Mouse (Mus musculus): ENCODE measurements around the gene Cct7. TPM values are rescaled to one million over a fixed set of nuclear protein-coding genes. Genes with fewer than 3 reads are reported as not detected.

The Cct7 gene
- 393 and 395 TPM in 2 replicates for polyA plus RNA-seq (2016; fragmentation: Nextera tagmentation; extraction: Ambion mirVana)

DNA sequence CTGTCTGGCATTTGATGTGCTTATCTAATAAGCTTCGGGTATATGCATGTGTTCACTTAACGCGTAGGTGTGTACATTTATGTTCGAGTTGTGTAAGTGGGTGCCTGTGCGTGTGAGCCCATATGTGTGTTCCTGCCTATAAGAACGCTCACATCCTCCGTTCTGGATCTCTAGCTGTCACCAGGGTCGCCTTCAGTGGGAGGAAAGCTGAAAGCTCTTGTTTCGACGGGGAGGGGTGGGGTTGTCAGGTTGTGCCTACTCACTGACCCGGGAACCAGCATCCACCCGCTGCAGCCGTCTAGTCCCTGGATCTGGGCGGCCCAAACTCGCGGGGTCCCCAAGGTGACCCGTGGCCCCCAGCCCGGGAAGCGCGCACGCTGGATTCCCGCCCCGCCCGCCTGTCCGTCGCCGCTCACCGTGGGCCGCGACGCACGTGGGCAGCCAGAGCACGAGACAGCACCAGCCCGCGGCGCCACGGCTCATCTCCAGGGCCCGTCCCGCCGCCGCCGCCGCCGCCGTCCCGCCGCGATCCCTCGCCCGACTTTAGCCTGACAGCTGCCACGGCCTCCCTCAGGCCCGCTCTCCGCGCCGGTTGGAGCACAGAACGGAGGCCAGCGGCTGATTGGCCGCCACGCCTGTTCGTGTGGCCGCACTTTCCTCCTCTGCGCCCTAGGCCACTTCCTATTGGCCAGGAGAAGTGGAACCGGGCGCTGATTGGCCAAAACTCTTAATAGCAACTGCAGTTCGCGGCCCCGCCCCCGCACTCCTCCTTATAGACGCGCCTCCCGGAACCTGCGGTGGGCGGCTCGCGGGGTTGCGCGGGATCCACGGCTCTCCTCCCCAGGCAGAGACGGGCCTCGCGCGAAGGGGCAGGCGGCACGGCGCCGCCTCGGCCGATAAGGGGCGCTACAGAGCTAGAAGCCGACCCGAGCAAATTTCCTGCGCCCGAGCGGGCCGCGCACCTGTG, at the start of gene Cct7:
Gene Cct7 (plus strand): TSS at position 818 of the 967 bp plus-strand sequence.
- Histone ChIP-seq H3K36me3 (peaks cover 19% of the 10 kb centered on the region), H3K4me3 (peak within 1 kb of the TSS; percentile 80), H3K9ac (peak within 1 kb of the TSS; percentile 94), H3K27ac (ENCODE audit: poor library complexity, severe bottlenecking) (peak within 1 kb of the TSS; percentile 93), H3K27me3 (replicated peaks) (no peaks in the 10 kb centered on the region), H3K4me1 (replicated peaks) (peaks cover 33% of the 10 kb centered on the region), H3K9me3 (replicated peaks) (no peaks in the 10 kb centered on the region), H3K4me2 (peak within 1 kb of the TSS; percentile 96)
- WGBS = 2% methylated on average over 95 of the region's 96 CpGs
- ATAC-seq (ENCODE audit: insufficient number of reproducible peaks, low FRiP score) = peak; percentile 96

DNA sequence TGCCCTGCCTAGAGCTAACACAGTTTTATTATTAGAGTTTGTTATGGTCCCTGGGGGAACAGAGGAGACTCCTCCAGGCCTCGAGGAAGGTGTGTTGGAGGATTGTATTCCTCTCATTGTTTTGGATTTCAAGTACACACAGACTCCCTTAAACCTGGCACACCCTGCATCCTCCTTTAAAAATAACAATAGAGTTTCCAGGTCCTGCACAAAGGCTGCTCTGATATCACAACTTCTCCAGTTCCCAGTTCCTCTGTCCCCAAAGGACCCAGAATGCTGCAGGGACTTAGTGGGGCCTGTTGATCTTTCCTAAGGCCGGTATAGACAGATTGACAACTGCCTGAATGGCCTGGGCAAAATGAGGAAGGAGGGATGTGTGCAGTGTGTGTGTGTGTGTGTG, 48.7 kb upstream of the Cct7 start:
- Histone ChIP-seq H3K9ac (no peak overlapping the region), H3K9me3 (replicated peaks) (no peaks in the 10 kb centered on the region), H3K27ac (ENCODE audit: poor library complexity, severe bottlenecking) (no peak overlapping the region), H3K4me3 (no peak overlapping the region), H3K4me1 (replicated peaks) (no peaks in the 10 kb centered on the region), H3K4me2 (no peak overlapping the region), H3K36me3 (no peaks in the 10 kb centered on the region), H3K27me3 (replicated peaks) (peaks cover 25% of the 10 kb centered on the region)
- no peak for ATAC-seq (ENCODE audit: insufficient number of reproducible peaks, low FRiP score)
- WGBS = 41% methylated on average over 2 of the region's 2 CpGs

DNA sequence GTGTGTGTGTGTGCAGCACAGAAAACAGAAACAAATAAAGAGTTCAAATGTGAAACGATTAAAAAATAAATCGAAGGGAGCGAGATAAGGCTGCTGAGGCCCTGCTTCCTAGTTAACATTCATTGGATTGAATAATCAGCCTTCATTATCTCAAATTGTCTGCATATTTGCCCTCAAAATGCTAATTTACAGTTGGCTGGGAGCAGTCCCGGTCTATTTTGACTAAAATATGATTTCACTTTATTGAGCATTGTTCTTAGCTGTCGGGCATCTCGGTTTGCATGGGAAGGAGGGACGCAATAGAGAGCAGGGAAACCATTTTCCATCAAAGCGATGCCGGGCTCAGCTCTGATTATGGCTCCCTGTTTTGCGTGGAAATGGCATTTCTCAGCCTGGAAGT, 48.3 kb upstream of the Cct7 start:
- no peaks in the 10 kb centered on the region for H3K36me3 ChIP-seq
- no peaks in the 10 kb centered on the region for H3K4me1 ChIP-seq (replicated peaks)
- no peak overlapping the region for H3K4me2 ChIP-seq
- H3K9ac ChIP-seq = no peak overlapping the region
- 75% methylated on average over 10 of the region's 10 CpGs for WGBS
- no peak overlapping the region for H3K4me3 ChIP-seq
- H3K27me3 ChIP-seq (replicated peaks) = peaks cover 29% of the 10 kb centered on the region
- H3K9me3 ChIP-seq (replicated peaks) = no peaks in the 10 kb centered on the region
- no peak for ATAC-seq (ENCODE audit: insufficient number of reproducible peaks, low FRiP score)
- H3K27ac ChIP-seq (ENCODE audit: poor library complexity, severe bottlenecking) = no peak overlapping the region

DNA sequence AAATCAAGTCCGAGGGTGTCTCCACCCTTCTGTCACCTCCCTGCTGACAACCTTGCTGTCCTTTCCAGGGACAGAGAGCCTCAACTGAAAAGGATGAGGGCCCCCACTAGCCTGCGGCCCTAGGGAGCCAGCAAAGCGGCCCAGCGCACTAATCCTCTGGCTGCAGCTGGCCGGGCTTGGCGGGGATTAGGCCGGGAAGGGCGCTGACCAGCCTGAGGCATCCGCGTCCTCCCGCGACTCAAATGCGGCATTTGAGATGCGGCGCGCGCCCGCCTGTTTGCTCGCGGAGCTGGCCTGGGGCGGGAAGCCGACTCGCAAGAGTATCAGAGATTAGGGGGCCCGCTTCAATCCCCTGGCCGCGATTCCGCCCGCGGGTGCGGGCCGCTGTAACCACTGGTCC, 42.3 kb upstream of the Cct7 start:
- peaks cover 59% of the 10 kb centered on the region for H3K27me3 ChIP-seq (replicated peaks)
- 2% methylated on average over 31 of the region's 31 CpGs for WGBS
- peak overlapping the region; percentile 37; the same call in 1 of the 2 replicates for H3K9ac ChIP-seq
- peak overlapping the region; percentile 38 for H3K4me3 ChIP-seq
- ATAC-seq (ENCODE audit: insufficient number of reproducible peaks, low FRiP score) = no peak
- H3K9me3 ChIP-seq (replicated peaks) = no peaks in the 10 kb centered on the region
- H3K4me2 ChIP-seq = peak overlapping the region; percentile 61
- no peaks in the 10 kb centered on the region for H3K36me3 ChIP-seq
- H3K27ac ChIP-seq (ENCODE audit: poor library complexity, severe bottlenecking) = no peak overlapping the region
- H3K4me1 ChIP-seq (replicated peaks) = peaks cover 6% of the 10 kb centered on the region

DNA sequence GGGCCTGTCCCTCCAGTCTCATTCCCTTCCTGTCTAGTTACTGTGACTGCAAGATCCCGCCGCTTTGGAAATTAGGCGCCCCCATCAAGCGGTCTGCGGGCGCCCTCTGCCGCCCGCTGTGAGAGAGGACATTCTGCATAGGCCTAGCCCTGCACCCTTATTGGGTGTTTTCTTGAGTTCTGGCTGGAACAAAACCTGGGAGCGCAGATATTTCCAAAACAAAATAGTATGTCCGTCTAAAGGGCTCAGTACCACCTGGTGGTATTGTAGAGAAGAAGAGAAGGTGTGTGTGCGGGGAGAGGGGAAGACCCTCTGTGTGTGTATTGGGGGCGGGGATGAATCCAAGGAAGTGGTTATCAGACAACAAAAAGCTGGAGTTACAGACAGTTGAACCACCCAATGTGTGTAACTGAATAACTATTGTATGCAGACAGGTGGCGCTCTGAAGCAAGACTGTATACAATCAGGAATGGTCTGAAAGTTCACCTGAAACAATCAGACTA, 40.5 kb upstream of the Cct7 start:
- Histone ChIP-seq H3K4me1 (replicated peaks) (peaks cover 6% of the 10 kb centered on the region), H3K27me3 (replicated peaks) (peaks cover 65% of the 10 kb centered on the region), H3K9ac (no peak overlapping the region), H3K36me3 (no peaks in the 10 kb centered on the region), H3K4me2 (no peak overlapping the region), H3K9me3 (replicated peaks) (no peaks in the 10 kb centered on the region), H3K4me3 (no peak overlapping the region), H3K27ac (ENCODE audit: poor library complexity, severe bottlenecking) (no peak overlapping the region)
- ATAC-seq (ENCODE audit: insufficient number of reproducible peaks, low FRiP score) = peak; percentile 55; the same call in 1 of the 2 replicates
- 10% methylated on average over 13 of the region's 13 CpGs for WGBS

DNA sequence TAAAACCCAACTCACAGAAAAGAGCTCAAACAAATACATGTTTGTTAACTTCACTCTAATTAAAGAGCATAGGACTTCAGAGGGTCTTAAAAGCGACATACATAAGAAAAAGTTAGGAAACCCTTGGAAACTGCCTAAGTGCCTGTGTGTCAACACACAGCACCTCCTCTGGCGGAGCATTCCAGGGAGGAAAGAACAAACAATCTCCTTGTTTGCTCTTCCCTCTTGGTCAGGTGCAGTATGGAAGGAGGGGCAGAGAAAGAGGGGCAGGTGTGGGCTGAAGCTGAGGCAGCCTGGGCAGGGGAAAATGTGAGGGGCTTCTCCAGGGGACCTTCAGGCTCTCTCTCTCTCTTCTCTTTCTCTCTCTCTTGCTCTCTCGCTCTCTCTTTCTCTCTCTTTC, 35.5 kb upstream of the Cct7 start:
- Histone ChIP-seq H3K9me3 (replicated peaks) (no peaks in the 10 kb centered on the region), H3K27ac (ENCODE audit: poor library complexity, severe bottlenecking) (no peak overlapping the region), H3K4me1 (replicated peaks) (no peaks in the 10 kb centered on the region), H3K9ac (no peak overlapping the region), H3K36me3 (no peaks in the 10 kb centered on the region), H3K27me3 (replicated peaks) (peaks cover 30% of the 10 kb centered on the region), H3K4me3 (no peak overlapping the region), H3K4me2 (no peak overlapping the region)
- no peak for ATAC-seq (ENCODE audit: insufficient number of reproducible peaks, low FRiP score)
- 51% methylated on average over 3 of the region's 3 CpGs for WGBS

DNA sequence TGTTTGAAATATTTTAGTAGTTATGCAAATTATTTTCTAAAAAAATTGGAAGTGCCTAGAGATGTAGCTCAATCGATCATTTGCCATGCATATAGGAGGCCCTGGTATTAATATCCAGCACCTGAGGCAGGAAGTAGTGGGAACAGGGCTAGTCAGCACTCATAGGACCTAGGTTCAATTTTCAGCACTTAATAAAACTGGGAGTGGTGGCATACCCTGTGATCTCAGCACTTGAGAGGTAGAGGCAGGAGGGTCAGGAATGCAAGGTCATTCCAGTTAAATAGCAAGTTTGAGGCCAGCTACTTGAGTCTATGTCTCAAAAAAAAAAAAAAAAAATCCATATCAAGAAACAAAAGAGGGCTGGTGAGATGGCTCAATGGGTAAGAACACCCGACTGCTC, 32.2 kb upstream of the Cct7 start:
- no peak overlapping the region for H3K27ac ChIP-seq (ENCODE audit: poor library complexity, severe bottlenecking)
- H3K9me3 ChIP-seq (replicated peaks) = no peaks in the 10 kb centered on the region
- no peak overlapping the region for H3K9ac ChIP-seq
- no peaks in the 10 kb centered on the region for H3K36me3 ChIP-seq
- peaks cover 50% of the 10 kb centered on the region for H3K27me3 ChIP-seq (replicated peaks)
- peaks cover 7% of the 10 kb centered on the region; the same call in 1 of the 2 replicates for H3K4me1 ChIP-seq (replicated peaks)
- H3K4me2 ChIP-seq = no peak overlapping the region
- no peak for ATAC-seq (ENCODE audit: insufficient number of reproducible peaks, low FRiP score)
- H3K4me3 ChIP-seq = no peak overlapping the region
- 85% methylated on average over 2 of the region's 2 CpGs for WGBS

DNA sequence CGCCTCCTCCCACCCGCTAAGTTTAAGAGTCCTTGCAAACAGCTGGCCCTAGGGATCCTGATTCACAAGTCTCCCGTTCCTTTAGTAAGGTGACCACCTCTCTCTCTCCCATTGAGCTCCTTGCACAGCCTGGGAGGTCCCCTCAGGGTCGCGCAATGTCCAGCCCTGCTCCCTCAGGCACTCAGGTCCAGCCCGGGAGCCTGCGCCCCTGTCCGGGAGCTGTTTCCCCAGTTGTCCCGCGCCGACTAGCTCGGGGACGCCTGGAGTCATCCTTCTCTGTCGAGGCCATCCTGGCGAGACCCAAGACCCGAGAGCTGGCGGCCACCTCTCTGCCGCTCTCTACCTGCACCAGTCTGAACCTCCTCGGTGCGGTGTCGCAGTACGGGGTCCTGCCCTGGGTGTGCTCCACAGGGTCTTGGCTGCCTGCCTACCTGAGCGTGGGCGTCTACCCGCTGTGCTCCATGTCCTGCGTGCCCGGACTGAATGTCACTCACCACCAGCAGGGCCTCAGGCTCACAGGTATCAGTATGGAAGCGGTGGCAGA, 27.4 kb upstream of the Cct7 start, which contains the start of gene Noto:
Gene Noto (plus strand): TSS at position 51 of the 544 bp plus-strand sequence.
- WGBS = 12% methylated on average over 28 of the region's 28 CpGs
- H3K9ac ChIP-seq = no peak within 1 kb of the TSS
- peaks cover 8% of the 10 kb centered on the region; the same call in 1 of the 2 replicates for H3K4me1 ChIP-seq (replicated peaks)
- H3K36me3 ChIP-seq = no peaks in the 10 kb centered on the region
- H3K27ac ChIP-seq (ENCODE audit: poor library complexity, severe bottlenecking) = no peak within 1 kb of the TSS
- peak within 1 kb of the TSS; percentile 52 for H3K4me2 ChIP-seq
- no peaks in the 10 kb centered on the region for H3K9me3 ChIP-seq (replicated peaks)
- no peak for ATAC-seq (ENCODE audit: insufficient number of reproducible peaks, low FRiP score)
- peaks cover 64% of the 10 kb centered on the region for H3K27me3 ChIP-seq (replicated peaks)
- H3K4me3 ChIP-seq = peak within 1 kb of the TSS; percentile 19

DNA sequence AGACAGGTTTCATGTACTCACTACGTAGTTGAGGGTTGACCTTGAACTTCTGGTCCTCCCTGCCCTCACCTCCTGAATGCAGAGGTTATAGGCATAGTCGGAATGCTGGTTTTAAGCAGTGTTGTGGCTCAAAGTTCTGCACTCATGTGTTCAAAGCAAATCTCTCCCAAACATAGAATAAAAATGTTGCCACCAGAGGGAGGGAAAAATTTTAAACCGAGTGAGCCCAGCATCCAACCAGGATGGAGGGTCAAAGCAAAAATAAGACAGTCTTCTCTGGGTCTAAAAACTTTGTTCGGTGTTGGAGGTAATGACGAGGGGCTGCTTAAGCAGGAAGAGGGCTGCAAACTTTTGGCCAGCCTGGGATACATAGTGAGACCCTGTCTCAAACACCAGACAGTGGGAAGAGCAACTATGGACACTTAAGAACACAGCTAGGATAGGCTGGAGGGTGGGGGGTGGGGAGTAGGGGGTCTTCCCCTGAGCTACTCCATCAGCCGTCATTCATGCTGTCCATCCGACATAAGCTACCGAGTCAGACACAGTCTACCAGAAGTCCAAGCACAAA, 20.0 kb upstream of the Cct7 start:
- H3K9me3 ChIP-seq (replicated peaks) = no peaks in the 10 kb centered on the region
- 0 out of 2 replicates have a peak, but pooled peaks cover 10% of the 10 kb centered on the region for H3K4me1 ChIP-seq (replicated peaks)
- peak overlapping the region; percentile 79 for H3K4me2 ChIP-seq
- peaks cover 21% of the 10 kb centered on the region for H3K27me3 ChIP-seq (replicated peaks)
- peak overlapping the region; percentile 88 for H3K4me3 ChIP-seq
- ATAC-seq (ENCODE audit: insufficient number of reproducible peaks, low FRiP score) = 0 out of 2 replicates have a peak, but pooled peaks have one; percentile 33
- 48% methylated on average over 8 of the region's 8 CpGs for WGBS
- H3K27ac ChIP-seq (ENCODE audit: poor library complexity, severe bottlenecking) = no peak overlapping the region
- no peaks in the 10 kb centered on the region for H3K36me3 ChIP-seq
- peak overlapping the region; percentile 89 for H3K9ac ChIP-seq

DNA sequence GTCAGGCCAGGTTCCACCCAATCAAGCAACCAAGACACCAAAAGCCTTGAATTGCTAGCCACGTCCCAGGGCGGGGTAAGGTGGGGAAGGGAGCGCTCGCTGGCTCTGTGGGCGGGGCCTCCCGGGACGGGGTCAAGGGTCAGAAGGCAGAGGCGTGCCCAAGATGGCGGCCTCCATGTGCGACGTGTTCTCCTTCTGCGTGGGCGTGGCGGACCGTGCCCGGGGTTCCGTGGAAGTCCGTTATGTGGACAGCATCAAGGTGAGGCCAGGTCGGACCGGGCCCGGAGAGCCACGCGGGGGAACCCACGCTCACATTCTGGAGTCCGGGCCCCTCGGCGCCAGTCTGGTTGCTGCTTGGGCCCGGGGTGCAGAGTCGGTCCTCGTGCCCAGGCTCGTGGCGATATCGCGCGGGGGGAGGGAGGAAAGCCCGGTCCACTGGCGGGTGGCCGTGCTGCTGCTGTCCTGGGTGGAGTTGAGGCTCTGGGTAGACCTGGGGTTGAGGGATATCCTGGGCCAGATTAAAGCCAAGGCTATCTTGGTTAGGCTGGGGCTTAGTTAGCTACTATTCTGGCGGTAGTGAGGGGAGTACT, 19.4 kb upstream of the Cct7 start, which contains the start of gene Smyd5:
Gene Smyd5 (plus strand): TSS at position 148 of the 590 bp plus-strand sequence.
- no peaks in the 10 kb centered on the region for H3K36me3 ChIP-seq
- H3K27ac ChIP-seq (ENCODE audit: poor library complexity, severe bottlenecking) = no peak within 1 kb of the TSS
- WGBS = under 1% methylated on average over 39 of the region's 39 CpGs
- H3K27me3 ChIP-seq (replicated peaks) = peaks cover 17% of the 10 kb centered on the region
- H3K4me2 ChIP-seq = peak within 1 kb of the TSS; percentile 79
- peak; percentile 90 for ATAC-seq (ENCODE audit: insufficient number of reproducible peaks, low FRiP score)
- peak within 1 kb of the TSS; percentile 88 for H3K4me3 ChIP-seq
- 0 out of 2 replicates have a peak, but pooled peaks cover 12% of the 10 kb centered on the region for H3K4me1 ChIP-seq (replicated peaks)
- peak within 1 kb of the TSS; percentile 89 for H3K9ac ChIP-seq
- no peaks in the 10 kb centered on the region for H3K9me3 ChIP-seq (replicated peaks)

Data from heart, embryonic 12.5 days (tissue).